Mouse (Mus musculus): Measurements from ENCODE around the gene Uck2.

- TF ChIP-seq POLR2A (IDR thresholded peaks at IDR 0.05; ENCODE audit: control insufficient read depth, extremely low read depth, insufficient read depth, low read length, poor library complexity) (no peak), CTCF (IDR thresholded peaks at IDR 0.05; ENCODE audit: borderline replicate concordance, control insufficient read depth, extremely low read depth, insufficient read depth, low read length, poor library complexity) (no peak)
These were observed 90.4 kb downstream of the Uck2 start for GRCm38 (mm10) chr1:167194766-167195165.
